Mouse (Mus musculus): Measurements from ENCODE around the gene Serpina1a. TPM values are rescaled to one million over a fixed set of nuclear protein-coding genes. Genes with fewer than 3 reads are reported as not detected.
"Not testable (repeated sequence)": the region's sequence is repeated elsewhere in the genome, so short reads cannot be mapped to it uniquely, and the experiment has no call there.

Serpina1a gene
- total RNA-seq (2021) = not detected

GRCm38 (mm10) chr12:103863101-103863974 is at the start of gene Serpina1a:
TSS of gene Serpina1a (minus strand) at chr12:103863562.
- intact Hi-C loops (cut with DNase I); DNase-seq (ENCODE audit: low spot score): not testable (repeated sequence)

DNA sequence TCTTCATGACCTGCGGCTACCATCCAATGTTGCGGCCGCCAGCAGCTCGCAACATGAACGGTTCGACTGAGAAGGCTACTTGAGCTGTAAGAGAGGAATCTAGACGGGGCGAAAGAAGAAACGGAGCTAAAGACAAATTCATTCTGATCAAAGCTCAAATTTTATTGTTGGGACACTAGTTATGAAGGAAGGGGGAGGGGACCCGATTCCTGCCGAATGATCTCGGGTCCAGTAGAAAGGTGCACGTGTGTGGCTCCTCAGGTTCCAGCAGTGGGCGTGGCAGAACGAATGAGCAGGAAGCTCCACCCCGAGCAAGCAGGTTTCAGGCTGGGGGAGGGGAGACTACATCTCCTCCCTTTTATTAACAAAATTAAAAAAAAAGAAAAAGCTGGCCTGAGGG is 45.8 kb upstream of the Serpina1a start:
- DNase-seq (ENCODE audit: low spot score) = not testable (repeated sequence)

DNA sequence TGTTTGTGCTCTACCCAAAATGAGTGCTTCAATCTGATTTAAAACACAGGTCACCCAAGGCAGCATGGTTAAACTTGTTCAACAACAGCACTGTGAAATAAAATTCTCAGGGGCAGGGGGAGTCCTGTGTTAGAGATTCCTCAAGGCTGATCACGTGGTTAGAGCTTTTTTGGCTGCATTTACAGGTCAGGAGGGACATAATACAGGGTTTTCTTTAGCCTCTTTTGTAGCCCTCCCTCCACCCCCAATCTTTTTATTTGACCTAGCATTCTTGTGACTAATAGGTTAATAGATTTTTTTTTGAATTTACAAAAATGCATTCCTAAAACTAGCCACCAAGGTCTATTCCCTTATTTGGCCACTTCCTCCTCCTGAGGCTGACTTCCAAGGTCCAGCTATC is 44.4 kb upstream of the Serpina1a start:
- intact Hi-C loops (cut with DNase I); DNase-seq (ENCODE audit: low spot score): not testable (repeated sequence)

More for the DNA sequence above, 45.8 kb upstream of the Serpina1a start:
- intact Hi-C loops (cut with DNase I) = not testable (repeated sequence)

DNA sequence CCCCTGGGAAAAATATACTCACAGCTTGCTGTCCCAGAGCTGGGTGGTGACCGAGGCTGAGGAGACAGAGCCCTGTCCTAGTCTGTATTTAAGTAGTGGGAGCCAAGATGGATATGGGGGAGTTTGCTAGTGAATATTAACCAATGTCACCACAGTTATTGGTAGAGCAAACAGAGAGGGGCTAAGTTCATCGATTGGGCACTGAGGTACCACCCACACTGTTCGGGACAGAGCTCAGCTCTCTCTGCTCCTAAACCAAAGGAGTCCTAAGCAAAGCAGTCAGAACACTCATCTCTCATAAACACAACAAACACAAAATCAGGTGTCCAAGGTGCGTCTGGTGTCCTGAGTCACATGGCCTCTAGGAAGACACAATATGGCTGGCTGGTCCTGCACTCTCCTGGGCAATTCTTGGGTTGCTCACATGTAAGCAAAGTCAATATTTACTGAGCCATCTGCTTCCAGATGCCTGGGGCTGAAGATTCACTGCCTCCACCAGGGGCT is 41.5 kb upstream of the Serpina1a start, which contains the start of gene Serpina1c:
Gene Serpina1c, minus strand, starts transcription at position 51 of the 504 bp plus-strand sequence.
- DNase-seq (ENCODE audit: low spot score) = not testable (repeated sequence)

DNA sequence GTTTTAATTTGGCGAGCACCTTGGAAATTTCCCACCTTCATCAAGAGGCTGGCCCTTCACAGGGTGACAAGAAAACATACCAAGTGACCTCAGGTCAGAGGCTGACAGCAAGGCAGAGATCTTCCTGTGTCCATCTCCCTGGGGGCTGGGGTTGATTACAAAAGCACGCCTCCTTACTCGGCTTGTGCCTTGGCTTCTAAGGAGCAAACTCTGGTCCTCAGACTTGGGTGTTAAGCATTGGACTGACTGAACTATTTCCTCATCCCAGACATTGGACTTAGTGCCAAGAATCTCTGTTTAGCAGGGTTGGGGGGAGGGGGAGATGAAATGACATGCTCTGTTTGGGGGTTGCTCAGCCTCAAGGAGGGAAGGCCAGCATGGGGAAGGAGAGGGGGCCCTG is 38.6 kb upstream of the Serpina1a start:
- intact Hi-C loops (cut with DNase I); DNase-seq (ENCODE audit: low spot score): not testable (repeated sequence)

More for the DNA sequence above, 41.5 kb upstream of the Serpina1a start, which contains the start of gene Serpina1c:
- intact Hi-C loops (cut with DNase I) = not testable (repeated sequence)

- intact Hi-C loops (cut with DNase I); DNase-seq (ENCODE audit: low spot score): not testable (repeated sequence)
These were observed 3.5 kb upstream of the Serpina1a start for GRCm38 (mm10) chr12:103866873-103867272.

- DNase-seq (ENCODE audit: low spot score) = no peak
- intact Hi-C loops (cut with DNase I) = no loop called here
These were observed 2.4 kb downstream of the Serpina1a start for GRCm38 (mm10) chr12:103860976-103861375.

DNA sequence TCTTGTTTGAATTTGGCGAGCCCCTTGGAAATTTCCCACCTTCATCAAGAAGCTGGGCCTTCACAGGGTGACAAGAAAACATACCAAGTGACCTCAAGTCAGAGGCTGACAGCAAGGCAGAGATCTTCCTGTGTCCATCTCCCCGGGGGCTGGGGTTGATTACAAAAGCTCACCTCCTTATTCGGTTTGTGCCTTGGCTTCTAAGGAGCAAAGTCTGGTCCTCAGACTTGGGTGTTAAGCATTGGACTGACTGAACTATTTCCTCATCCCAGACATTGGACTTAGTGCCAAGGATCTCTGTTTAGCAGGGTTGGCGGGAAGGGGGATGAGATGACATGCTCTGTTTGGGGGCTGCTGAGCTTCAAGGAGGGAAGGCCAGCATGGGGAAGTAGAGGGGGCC is 2.8 kb downstream of the Serpina1a start:
- intact Hi-C loops (cut with DNase I) = not testable (repeated sequence)

DNA sequence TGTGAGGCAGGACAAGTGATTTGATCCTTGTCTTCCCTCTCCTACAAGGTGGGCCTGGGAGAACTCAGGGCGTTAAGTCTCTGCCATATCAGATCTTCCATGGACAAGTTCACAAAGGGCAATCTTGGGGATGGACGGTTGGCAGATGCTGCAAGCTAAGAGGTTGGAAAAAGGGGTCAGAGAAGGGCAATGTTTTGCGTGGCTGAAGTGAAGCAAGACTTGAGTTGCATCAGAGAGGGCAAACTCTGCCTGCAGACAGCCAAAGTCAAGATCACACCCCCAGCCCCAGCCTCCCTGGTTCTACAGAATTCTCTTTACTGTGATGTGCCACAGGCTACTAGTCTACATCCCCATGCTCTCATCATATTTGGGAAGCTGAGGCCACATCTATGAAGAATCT is 3.8 kb downstream of the Serpina1a start:
- DNase-seq (ENCODE audit: low spot score); intact Hi-C loops (cut with DNase I): not testable (repeated sequence)

More for the DNA sequence above, 2.8 kb downstream of the Serpina1a start:
- not testable (repeated sequence) for DNase-seq (ENCODE audit: low spot score)

- DNase-seq (ENCODE audit: low spot score); intact Hi-C loops (cut with DNase I): not testable (repeated sequence)
These were observed 10.3 kb downstream of the Serpina1a start for GRCm38 (mm10) chr12:103853032-103853431.

DNA sequence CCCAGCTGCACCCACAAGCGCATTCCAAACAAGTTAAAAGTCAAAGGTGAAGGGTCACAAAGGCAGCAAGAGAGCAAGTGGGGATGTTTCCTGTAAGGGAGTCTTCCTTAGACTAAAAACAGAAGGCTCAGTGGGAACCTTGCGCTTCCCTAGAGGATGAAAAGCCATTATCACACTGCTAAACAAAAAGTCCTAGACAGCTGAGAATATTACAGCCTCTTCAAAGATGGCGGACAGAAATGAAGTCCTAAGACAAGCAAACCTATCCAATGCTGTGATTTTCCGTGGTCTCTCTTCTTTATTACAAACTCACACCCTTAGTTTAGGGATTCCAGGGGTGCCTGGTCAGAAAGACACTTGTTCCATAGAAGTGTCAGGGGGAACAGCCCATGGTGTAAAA is 33.1 kb downstream of the Serpina1a start, which contains the start of gene Serpina1b:
Gene Serpina1b, minus strand, starts transcription at position 101 of the 400 bp plus-strand sequence.
- intact Hi-C loops (cut with DNase I); DNase-seq (ENCODE audit: low spot score): not testable (repeated sequence)

GRCm38 (mm10) chr12:103827661-103828372 is 35.5 kb downstream of the Serpina1a start:
- intact Hi-C loops (cut with DNase I); DNase-seq (ENCODE audit: low spot score): not testable (repeated sequence)

DNA sequence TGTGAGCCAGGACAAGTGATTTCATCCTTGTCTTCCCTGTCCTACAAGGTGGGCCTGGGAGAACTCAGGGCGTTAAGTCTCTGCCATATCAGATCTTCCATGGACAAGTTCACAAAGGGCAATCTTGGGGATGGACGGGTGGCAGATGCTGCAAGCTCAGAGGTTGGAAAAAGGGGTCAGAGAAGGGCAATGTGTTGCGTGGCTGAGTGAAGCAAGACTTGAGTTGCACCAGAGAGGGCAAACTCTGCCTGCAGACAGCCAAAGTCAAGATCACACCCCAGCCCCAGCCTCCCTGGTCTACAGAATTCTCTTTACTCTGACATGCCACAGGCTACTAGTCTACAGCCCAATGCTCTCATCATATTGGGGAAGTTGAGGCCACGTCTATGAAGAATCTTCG is 39.5 kb downstream of the Serpina1a start:
- intact Hi-C loops (cut with DNase I); DNase-seq (ENCODE audit: low spot score): not testable (repeated sequence)

Other genes starting within 250 kb of the Serpina1a start
- not detected for gene Serpina10, start 232.1 kb downstream of the Serpina1a start, total RNA-seq (2021)
- not detected for gene Serpina6, start 206.3 kb downstream of the Serpina1a start, total RNA-seq (2021)
- gene Serpina16, start 187.4 kb downstream of the Serpina1a start, total RNA-seq (2021) = not detected
- not detected for gene Serpina1f, start 168.0 kb downstream of the Serpina1a start, total RNA-seq (2021)
- not detected for gene Serpina1d, start 90.0 kb downstream of the Serpina1a start, total RNA-seq (2021)
- not detected for gene Serpina1b, start 33.2 kb downstream of the Serpina1a start, total RNA-seq (2021)
- not detected for gene Serpina1c, start 41.3 kb upstream of the Serpina1a start, total RNA-seq (2021)
- under 1 TPM in 1 of 2 experiments, not detected in 1; 0.20 TPM for gene Serpina1e, start 95.4 kb upstream of the Serpina1a start, total RNA-seq (2021)
- gene Serpina11, start 126.4 kb upstream of the Serpina1a start, total RNA-seq (2021) = not detected
- under 1 TPM; 0.08 to 0.13 TPM for gene Serpina9, start 150.2 kb upstream of the Serpina1a start, total RNA-seq (2021)
- gene Serpina12, start 180.9 kb upstream of the Serpina1a start, total RNA-seq (2021) = not detected
- gene Serpina5, start 237.6 kb upstream of the Serpina1a start, total RNA-seq (2021) = not detected
- gene Serpina3a, start 249.2 kb upstream of the Serpina1a start, total RNA-seq (2021) = not detected